Mouse (Mus musculus) liver, adult 2 months (tissue): ENCODE results near the gene Tulp3. TPM values are rescaled to one million over a fixed set of nuclear protein-coding genes. Genes with fewer than 3 reads are reported as not detected.
A peak's percentile ranks its signal among the peaks of the same experiment; 100 is the strongest.

ENCODE experiments used
- DNase-seq: peaks from one replicate; pipeline ENCODE4 v3.0.0-alpha.2; 2011; ENCODE audit warnings: low read depth, low spot score; ENCODE audit errors: extremely low read depth
- H3K27ac ChIP-seq: fragments of 200-500 bp; replicated peaks from 2 replicates; pipeline ENCODE4 v1.5.1; 2012; ENCODE audit warnings: low read depth, mild to moderate bottlenecking, control low read depth, inconsistent platforms, low read length; ENCODE audit not compliant: insufficient read depth
- H3K27me3 ChIP-seq: fragments of 200-500 bp; 2 replicates; pipeline ENCODE4 v1.6.1; 2012; ENCODE audit warnings: mild to moderate bottlenecking, moderate library complexity, low read length, inconsistent platforms; ENCODE audit not compliant: control insufficient read depth, insufficient read depth
- H3K36me3 ChIP-seq: fragments of 200-500 bp; 2 replicates; pipeline ENCODE4 v1.6.1; 2012; ENCODE audit warnings: low read length, inconsistent platforms; ENCODE audit not compliant: control insufficient read depth, insufficient read depth
- H3K4me1 ChIP-seq: fragments of 200-500 bp; 2 replicates; pipeline ENCODE4 v1.6.1; 2011; ENCODE audit warnings: low read length; ENCODE audit not compliant: control insufficient read depth, insufficient read depth
- H3K4me3 ChIP-seq: fragments of 200-500 bp; 2 replicates; pipeline ENCODE4 v1.5.1; 2011; ENCODE audit warnings: low read depth, mild to moderate bottlenecking, control low read depth, low read length, moderate library complexity; ENCODE audit not compliant: insufficient read depth
- H3K79me2 ChIP-seq: fragments of 200-500 bp; 2 replicates; pipeline ENCODE4 v1.6.1; 2012; ENCODE audit warnings: inconsistent platforms, mild to moderate bottlenecking, low read length, moderate library complexity; ENCODE audit not compliant: control insufficient read depth, insufficient read depth
- H3K9ac ChIP-seq: fragments of 200-500 bp; 2 replicates; pipeline ENCODE4 v1.6.1; 2012; ENCODE audit warnings: low read depth, mild to moderate bottlenecking, control low read depth, inconsistent platforms, low read length
- CTCF ChIP-seq: fragments of 200-500 bp; IDR thresholded peaks from 2 replicates; pipeline ENCODE4 v1.5.1; 2011; ENCODE audit warnings: low read depth, low read length, control low read depth
- POLR2A ChIP-seq: fragments of 200-500 bp; IDR thresholded peaks from 2 replicates; pipeline ENCODE4 v1.6.1; 2011; ENCODE audit warnings: low read length, control low read depth; ENCODE audit not compliant: insufficient read depth; ENCODE audit errors: extremely low read depth
- WGBS: fragments of 180-500 bp; shearing (Covaris S2); methylation state at CpG from one replicate; pipeline ENCODE4 v1.1.7; 2018; 5-methylcytosine and 5-hydroxymethylcytosine counted together
- polyA plus RNA-seq: library from polyadenylated mRNA; depleted of rRNA; stranded (reverse); fragments of >200 nt; gene quantifications from 2 replicates; pipeline ENCODE4 v1.2.3, GENCODE M21; 2012; rRNA removed
- total RNA-seq: library from RNA; depleted of rRNA; stranded (reverse); fragments of >200 nt; gene quantifications from 2 replicates; pipeline ENCODE4 v1.2.3, GENCODE M21; 2014; rRNA removed

Tulp3 gene
- total RNA-seq: 0.74 TPM in 2 replicates
- polyA plus RNA-seq: 0.86 and 0.92 TPM in 2 replicates

DNA sequence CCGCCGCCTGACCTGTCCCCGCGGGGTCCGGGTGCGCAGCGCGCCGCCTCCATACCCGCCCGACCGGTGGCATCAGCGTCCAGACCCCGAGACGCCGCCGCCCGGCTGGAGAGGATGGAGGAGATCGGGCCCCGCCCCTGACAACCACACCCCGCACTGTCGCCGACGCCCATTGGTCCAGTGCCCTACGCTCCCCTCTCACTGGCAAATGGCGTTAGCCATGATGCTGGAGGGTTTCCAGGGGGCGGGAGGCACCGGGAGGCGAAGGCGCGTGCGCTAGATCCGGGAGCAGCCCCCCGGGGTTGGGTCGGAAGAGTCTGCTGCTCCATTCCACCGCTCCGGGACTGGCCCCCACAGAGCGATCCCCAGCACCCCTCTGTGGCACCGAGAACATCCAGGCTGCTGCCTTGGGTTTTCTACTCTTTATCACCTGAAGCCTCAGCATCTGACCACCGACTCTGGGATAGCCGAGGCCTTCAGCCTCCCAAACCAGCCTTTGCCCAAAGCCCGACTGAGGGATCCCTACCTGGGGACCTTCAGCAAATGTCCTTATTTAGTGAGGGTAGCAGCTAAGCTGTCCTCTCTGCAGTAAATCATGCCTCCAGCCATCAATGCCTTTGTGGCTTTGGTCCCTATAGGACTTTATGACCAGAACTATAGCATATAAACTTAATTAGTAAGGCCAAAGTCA is at the start of gene Tulp3:
Gene Tulp3, minus strand, starts transcription at position 126 of the 691 bp plus-strand sequence.
- TF ChIP-seq POLR2A: no peak
- no peak for TF ChIP-seq CTCF

DNA sequence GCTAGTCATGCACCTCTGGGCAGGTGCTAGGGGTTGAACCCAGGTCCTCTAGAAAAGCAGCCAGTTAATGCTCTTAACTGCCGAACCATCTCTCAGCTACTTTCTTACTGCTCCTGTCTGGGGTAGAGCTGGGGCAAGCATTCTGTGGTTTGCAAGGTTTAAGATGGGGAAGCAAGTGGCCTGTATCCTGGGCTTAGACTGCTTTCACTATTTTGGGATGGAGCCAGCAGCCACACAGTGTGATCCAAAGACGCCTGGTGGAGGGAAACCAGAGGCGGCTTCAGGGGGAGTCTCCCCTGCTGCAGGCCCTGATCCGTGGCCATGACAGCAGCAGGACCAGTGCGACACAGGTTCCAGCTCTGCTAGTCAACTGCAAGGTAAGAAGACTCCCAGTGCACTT is 49.1 kb upstream of the Tulp3 start:
- Histone ChIP-seq H3K4me3 (no peak overlapping the region), H3K27ac (no peak overlapping the region), H3K4me1 (no peaks in the 10 kb centered on the region), H3K36me3 (peaks cover 4% of the 10 kb centered on the region; the same call in 1 of the 2 replicates), H3K79me2 (no peaks in the 10 kb centered on the region), H3K9ac (no peak overlapping the region), H3K27me3 (no peaks in the 10 kb centered on the region)
- TF ChIP-seq POLR2A (no peak), CTCF (no peak)
- 71% methylated on average over 5 of the region's 5 CpGs for WGBS
- no peak for DNase-seq

More for the DNA sequence above, at the start of gene Tulp3:
- WGBS: 1% methylated on average over 42 of the region's 42 CpGs
- peak within 1 kb of the TSS; percentile 80 for H3K4me3 ChIP-seq
- H3K36me3 ChIP-seq: no peaks in the 10 kb centered on the region; the same call in 1 of the 2 replicates
- H3K27me3 ChIP-seq: peaks cover 4% of the 10 kb centered on the region; the same call in 1 of the 2 replicates
- H3K4me1 ChIP-seq: no peaks in the 10 kb centered on the region
- peak within 1 kb of the TSS; percentile 54 for H3K9ac ChIP-seq
- peak; percentile 26 for DNase-seq
- peak within 1 kb of the TSS; percentile 23; the same call in 1 of the 2 replicates for H3K27ac ChIP-seq
- no peaks in the 10 kb centered on the region for H3K79me2 ChIP-seq

DNA sequence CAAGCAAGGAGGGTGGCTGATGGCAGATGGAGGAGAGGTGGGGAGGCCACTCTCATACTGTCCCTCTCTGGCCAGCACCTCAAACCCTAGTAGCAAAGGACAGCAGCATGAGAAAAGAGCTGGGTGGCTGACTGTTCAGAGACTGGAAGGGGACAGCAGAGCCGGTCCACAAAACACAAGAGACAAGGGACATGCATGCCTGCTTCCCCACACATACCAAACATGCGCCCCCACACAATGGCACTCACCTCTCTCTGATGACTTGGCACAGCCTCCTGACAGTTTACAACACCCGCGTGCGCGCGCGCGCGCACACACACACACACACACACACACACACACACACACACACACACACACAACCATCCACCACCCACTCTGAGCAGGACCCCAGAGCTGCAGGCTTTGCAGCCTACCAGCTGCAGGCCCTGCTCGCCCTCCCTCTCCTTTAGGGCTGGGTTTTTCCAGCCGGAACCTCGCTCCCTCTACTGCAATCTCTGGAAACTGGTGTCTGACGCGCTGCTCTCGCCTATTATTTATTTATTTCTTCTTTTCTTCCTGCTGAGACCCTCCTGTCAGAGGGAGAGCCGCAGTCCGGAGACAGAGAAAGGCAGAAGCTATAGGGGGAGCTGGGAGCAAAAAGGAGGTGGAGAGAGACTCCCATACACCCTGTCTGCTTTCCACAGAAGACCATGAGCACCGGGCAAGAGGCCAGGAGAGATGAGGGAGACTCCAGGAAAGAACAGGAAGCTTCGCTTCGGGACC is 44.0 kb upstream of the Tulp3 start:
- WGBS: 34% methylated on average over 21 of the region's 21 CpGs
- TF ChIP-seq CTCF (no peak), POLR2A (no peak)
- no peaks in the 10 kb centered on the region for H3K27me3 ChIP-seq
- DNase-seq: no peak
- H3K36me3 ChIP-seq: no peaks in the 10 kb centered on the region
- no peaks in the 10 kb centered on the region for H3K79me2 ChIP-seq
- H3K27ac ChIP-seq: no peak overlapping the region
- no peak overlapping the region for H3K9ac ChIP-seq
- H3K4me1 ChIP-seq: 0 out of 2 replicates have a peak, but pooled peaks cover 2% of the 10 kb centered on the region
- no peak overlapping the region for H3K4me3 ChIP-seq

DNA sequence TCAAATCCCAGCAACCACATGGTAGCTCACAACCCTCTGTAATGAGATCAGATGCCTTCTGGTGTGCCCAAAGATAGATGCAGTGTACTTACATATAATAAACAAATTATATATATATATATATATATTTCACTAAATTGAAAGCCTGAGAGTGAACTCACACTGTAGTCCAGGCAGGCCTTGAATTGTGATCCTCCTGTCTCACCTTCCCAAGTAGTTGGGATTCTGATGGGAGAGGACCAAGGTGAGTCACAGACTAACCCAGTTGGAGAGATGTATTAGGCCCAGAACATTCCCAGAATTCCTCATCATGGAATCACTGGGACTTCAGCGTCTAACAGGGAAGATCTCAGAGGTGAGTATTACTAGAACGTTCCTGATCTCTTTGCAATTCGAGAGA is 43.3 kb upstream of the Tulp3 start, which contains the start of gene Nrip2:
Gene Nrip2, plus strand, starts transcription at position 301 of the 400 bp plus-strand sequence.
- H3K27ac ChIP-seq: no peak within 1 kb of the TSS
- no peak within 1 kb of the TSS for H3K4me3 ChIP-seq
- no peaks in the 10 kb centered on the region for H3K36me3 ChIP-seq
- TF ChIP-seq POLR2A (no peak), CTCF (no peak)
- H3K79me2 ChIP-seq: no peaks in the 10 kb centered on the region
- H3K4me1 ChIP-seq: 0 out of 2 replicates have a peak, but pooled peaks cover 2% of the 10 kb centered on the region
- DNase-seq: no peak
- no peak within 1 kb of the TSS for H3K9ac ChIP-seq
- H3K27me3 ChIP-seq: no peaks in the 10 kb centered on the region
- 73% methylated on average over 3 of the region's 3 CpGs for WGBS

DNA sequence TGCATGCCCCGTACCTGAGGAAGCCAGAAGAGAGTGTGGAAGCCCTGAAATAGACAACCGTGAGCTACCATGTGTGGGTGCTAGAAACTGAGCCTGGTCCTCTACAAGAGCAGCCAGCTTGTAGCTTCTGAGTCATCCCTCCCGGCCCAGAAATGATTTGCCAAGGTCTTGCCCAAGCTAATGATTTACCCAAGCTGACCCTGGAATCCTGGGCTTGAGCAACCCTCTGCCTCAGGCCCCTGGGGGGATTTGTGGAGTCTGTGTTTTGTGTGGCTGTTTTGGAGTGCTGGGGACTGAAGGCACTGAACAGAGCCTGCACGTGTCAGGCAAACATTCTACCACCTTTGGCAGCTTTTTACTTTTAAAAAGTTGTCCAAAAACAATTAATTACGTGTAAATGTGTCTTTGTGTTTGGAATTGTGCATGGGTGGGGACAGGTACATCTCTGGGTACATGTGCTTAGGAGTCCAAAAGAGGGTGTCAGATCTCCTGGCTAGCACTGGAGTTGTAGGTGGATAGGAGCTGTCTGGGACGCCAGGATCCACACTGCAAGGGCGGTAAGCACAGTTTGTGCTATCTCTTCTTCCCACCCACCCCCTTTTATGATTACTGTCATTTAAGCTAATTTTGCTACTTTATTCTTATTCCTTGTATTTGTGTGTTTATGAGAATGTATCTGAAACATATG is 42.1 kb upstream of the Tulp3 start:
- no peak overlapping the region for H3K27ac ChIP-seq

More for the DNA sequence above, 42.1 kb upstream of the Tulp3 start:
- no peaks in the 10 kb centered on the region for H3K36me3 ChIP-seq
- no peaks in the 10 kb centered on the region for H3K27me3 ChIP-seq
- H3K9ac ChIP-seq: no peak overlapping the region
- no peaks in the 10 kb centered on the region for H3K79me2 ChIP-seq
- 38% methylated on average over 7 of the region's 7 CpGs for WGBS
- H3K4me1 ChIP-seq: 0 out of 2 replicates have a peak, but pooled peaks cover 2% of the 10 kb centered on the region
- H3K4me3 ChIP-seq: no peak overlapping the region
- no peak for TF ChIP-seq CTCF
- no peak for TF ChIP-seq POLR2A
- DNase-seq: peak; percentile 76
